Mouse (Mus musculus) liver, embryonic 14.5 days (tissue): ENCODE results near the gene Gm45337.

ENCODE experiments used
- CTCF ChIP-seq: IDR thresholded peaks from 2 replicates; pipeline ENCODE4 v1.5.1; 2016; ENCODE audit warnings: antibody characterized with exemption, low read depth, control low read depth
- EP300 ChIP-seq: IDR thresholded peaks from 2 replicates; pipeline ENCODE4 v1.6.1; 2016; ENCODE audit warnings: antibody characterized with exemption, low read depth

DNA sequence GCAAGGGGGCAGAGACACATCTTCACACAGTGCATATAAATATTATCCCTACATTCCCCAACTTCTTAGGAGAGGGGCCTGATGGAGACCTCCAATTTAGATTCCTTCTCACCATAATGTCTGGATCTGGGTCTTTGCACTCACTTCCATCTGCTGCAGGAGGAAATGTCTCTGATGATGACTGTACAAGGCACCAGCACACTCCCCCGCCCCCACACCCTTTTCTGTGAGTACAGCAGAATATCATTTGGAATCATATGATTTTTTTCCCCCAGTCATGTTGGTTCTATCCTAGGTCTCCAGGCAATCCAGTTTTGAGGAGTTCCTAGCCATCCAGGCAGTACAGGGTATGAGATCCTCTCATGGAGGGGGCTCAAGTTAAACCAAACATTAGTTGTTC, 34.3 kb upstream of the Gm45337 start:
- TF ChIP-seq CTCF = no peak
- TF ChIP-seq EP300 = no peak
